Mouse (Mus musculus): ENCODE results near the gene Ccr7.

The Ccr7 gene

GRCm38 (mm10) chr11:99153767-99154753, 817 bp downstream of the Ccr7 start:
- no peak for DNase-seq

- no peak for DNase-seq
Measured at GRCm38 (mm10) chr11:99152323-99153144, 2.3 kb downstream of the Ccr7 start.

- no peak for DNase-seq
Measured at GRCm38 (mm10) chr11:99151333-99151930, 3.4 kb downstream of the Ccr7 start.

- DNase-seq = no peak
Measured at GRCm38 (mm10) chr11:99150889-99151288, 4.0 kb downstream of the Ccr7 start.

GRCm38 (mm10) chr11:99149898-99150757, 4.7 kb downstream of the Ccr7 start:
- DNase-seq = peak; percentile 73

- DNase-seq = no peak
Measured at GRCm38 (mm10) chr11:99148896-99149703, 5.8 kb downstream of the Ccr7 start.

GRCm38 (mm10) chr11:99148400-99148799, 6.5 kb downstream of the Ccr7 start:
- no peak for DNase-seq

GRCm38 (mm10) chr11:99147920-99148289, 7.0 kb downstream of the Ccr7 start:
- no peak for DNase-seq

GRCm38 (mm10) chr11:99147041-99147919, 7.6 kb downstream of the Ccr7 start:
- peak; percentile 73 for DNase-seq

- no peak for DNase-seq
Measured at GRCm38 (mm10) chr11:99146558-99146957, 8.3 kb downstream of the Ccr7 start.

GRCm38 (mm10) chr11:99145765-99146164, 9.1 kb downstream of the Ccr7 start:
- DNase-seq = no peak

- DNase-seq = no peak
Measured at GRCm38 (mm10) chr11:99144940-99145339, 9.9 kb downstream of the Ccr7 start.

GRCm38 (mm10) chr11:99144456-99144855, 10.4 kb downstream of the Ccr7 start:
- no peak for DNase-seq

GRCm38 (mm10) chr11:99143123-99144082, 11.5 kb downstream of the Ccr7 start:
- DNase-seq = no peak

- DNase-seq = no peak
Measured at GRCm38 (mm10) chr11:99142493-99143095, 12.3 kb downstream of the Ccr7 start.

- no peak for DNase-seq
Measured at GRCm38 (mm10) chr11:99142046-99142445, 12.8 kb downstream of the Ccr7 start.

GRCm38 (mm10) chr11:99141600-99141999, 13.3 kb downstream of the Ccr7 start:
- DNase-seq = no peak

- no peak for DNase-seq
Measured at GRCm38 (mm10) chr11:99138976-99139375, 15.9 kb downstream of the Ccr7 start.

- DNase-seq = no peak
Measured at GRCm38 (mm10) chr11:99137385-99137784, 17.5 kb downstream of the Ccr7 start.
